Mouse (Mus musculus): ENCODE data around the gene Oosp3. TPM values are rescaled to one million over a fixed set of nuclear protein-coding genes. Genes with fewer than 3 reads are reported as not detected.

Gene Oosp3
- polyA plus RNA-seq, 1 experiment from 2014 or later = not detected

GRCm38 (mm10) chr19:11727304-11727703 is 30.4 kb downstream of the Oosp3 start:
- Histone ChIP-seq H3K4me2 (replicated peaks) (no peak overlapping the region), H3K36me3 (no peaks in the 10 kb centered on the region), H3K4me1 (no peaks in the 10 kb centered on the region), H3K9me3 (no peaks in the 10 kb centered on the region), H3K27me3 (no peaks in the 10 kb centered on the region), H3K27ac (no peak overlapping the region), H3K9ac (no peak overlapping the region), H3K4me3 (no peak overlapping the region)
- ATAC-seq (ENCODE audit: low FRiP score, low read depth) = no peak
- WGBS = 93% methylated on average over 5 of the region's 5 CpGs

- 84% methylated on average over 1 of the region's 1 CpGs for WGBS
- H3K4me2 ChIP-seq (replicated peaks) = no peak overlapping the region
- no peaks in the 10 kb centered on the region for H3K36me3 ChIP-seq
- no peak overlapping the region for H3K27ac ChIP-seq
- no peaks in the 10 kb centered on the region for H3K9me3 ChIP-seq
- no peak overlapping the region for H3K9ac ChIP-seq
- H3K27me3 ChIP-seq = no peaks in the 10 kb centered on the region
- H3K4me3 ChIP-seq = no peak overlapping the region
- ATAC-seq (ENCODE audit: low FRiP score, low read depth) = no peak
- H3K4me1 ChIP-seq = no peaks in the 10 kb centered on the region
These were observed 33.4 kb downstream of the Oosp3 start for GRCm38 (mm10) chr19:11730278-11730677.

GRCm38 (mm10) chr19:11736455-11736854 is 39.6 kb downstream of the Oosp3 start:
- Histone ChIP-seq H3K9ac (no peak overlapping the region), H3K27ac (no peak overlapping the region), H3K4me3 (no peak overlapping the region), H3K4me2 (replicated peaks) (no peak overlapping the region), H3K36me3 (no peaks in the 10 kb centered on the region), H3K9me3 (no peaks in the 10 kb centered on the region), H3K4me1 (no peaks in the 10 kb centered on the region), H3K27me3 (no peaks in the 10 kb centered on the region)
- ATAC-seq (ENCODE audit: low FRiP score, low read depth) = no peak
- WGBS = 54% methylated on average over 1 of the region's 1 CpGs

- H3K36me3 ChIP-seq = no peaks in the 10 kb centered on the region
- H3K27ac ChIP-seq = no peak overlapping the region
- H3K4me1 ChIP-seq = no peaks in the 10 kb centered on the region
- no peak for ATAC-seq (ENCODE audit: low FRiP score, low read depth)
- H3K27me3 ChIP-seq = no peaks in the 10 kb centered on the region
- no peak overlapping the region for H3K4me2 ChIP-seq (replicated peaks)
- H3K9ac ChIP-seq = no peak overlapping the region
- H3K4me3 ChIP-seq = no peak overlapping the region
- H3K9me3 ChIP-seq = no peaks in the 10 kb centered on the region
These were observed 48.8 kb downstream of the Oosp3 start for GRCm38 (mm10) chr19:11745680-11746079.

GRCm38 (mm10) chr19:11747298-11747697 is 50.4 kb downstream of the Oosp3 start, which contains the start of gene Gif:
Gif (plus strand) TSS chr19:11747554.
- Histone ChIP-seq H3K9me3 (no peaks in the 10 kb centered on the region), H3K4me1 (no peaks in the 10 kb centered on the region), H3K27me3 (no peaks in the 10 kb centered on the region), H3K36me3 (no peaks in the 10 kb centered on the region), H3K9ac (no peak within 1 kb of the TSS), H3K4me3 (no peak within 1 kb of the TSS), H3K27ac (no peak within 1 kb of the TSS), H3K4me2 (replicated peaks) (no peak within 1 kb of the TSS)
- 81% methylated on average over 2 of the region's 2 CpGs for WGBS
- ATAC-seq (ENCODE audit: low FRiP score, low read depth) = no peak

Other genes starting within 250 kb of the Oosp3 start
- gene Ms4a6c, start 227.7 kb upstream of the Oosp3 start, polyA plus RNA-seq (2015; fragmentation: Nextera tagmentation; extraction: Ambion mirVana) = 4.2 and 4.6 TPM in 2 replicates
- gene Gm8369, start 211.1 kb upstream of the Oosp3 start, polyA plus RNA-seq (2015; fragmentation: Nextera tagmentation; extraction: Ambion mirVana) = not detected in 2 replicates
- 4.1 and 4.5 TPM in 2 replicates for gene Ms4a6b, start 180.5 kb upstream of the Oosp3 start, polyA plus RNA-seq (2015; fragmentation: Nextera tagmentation; extraction: Ambion mirVana)
- 1.1 and 1.5 TPM in 2 replicates for gene Ms4a4d, start 160.3 kb upstream of the Oosp3 start, polyA plus RNA-seq (2015; fragmentation: Nextera tagmentation; extraction: Ambion mirVana)
- gene Ms4a6d, start 92.2 kb upstream of the Oosp3 start, polyA plus RNA-seq (2015; fragmentation: Nextera tagmentation; extraction: Ambion mirVana) = 3.5 and 3.9 TPM in 2 replicates
- gene Ms4a2, start 73.3 kb upstream of the Oosp3 start, polyA plus RNA-seq (2015; fragmentation: Nextera tagmentation; extraction: Ambion mirVana) = 0.59 and 1.0 TPM in 2 replicates
- gene Ms4a3, start 56.2 kb upstream of the Oosp3 start, polyA plus RNA-seq (2015; fragmentation: Nextera tagmentation; extraction: Ambion mirVana) = not detected in 2 replicates
- not detected in 2 replicates for gene Oosp2, start 36.5 kb upstream of the Oosp3 start, polyA plus RNA-seq (2015; fragmentation: Nextera tagmentation; extraction: Ambion mirVana)
- gene Oosp1, start 5.9 kb upstream of the Oosp3 start, polyA plus RNA-seq (2015; fragmentation: Nextera tagmentation; extraction: Ambion mirVana) = not detected in 2 replicates
- gene Gif, start 50.5 kb downstream of the Oosp3 start, polyA plus RNA-seq (2015; fragmentation: Nextera tagmentation; extraction: Ambion mirVana) = not detected in 2 replicates
- 42.8 and 46.0 TPM in 2 replicates for gene Mrpl16, start 73.3 kb downstream of the Oosp3 start, polyA plus RNA-seq (2015; fragmentation: Nextera tagmentation; extraction: Ambion mirVana)
- 5.4 TPM in 2 replicates for gene Stx3, start 122.3 kb downstream of the Oosp3 start, polyA plus RNA-seq (2015; fragmentation: Nextera tagmentation; extraction: Ambion mirVana)
- not detected in 2 replicates for gene Olfr1417, start 142.2 kb downstream of the Oosp3 start, polyA plus RNA-seq (2015; fragmentation: Nextera tagmentation; extraction: Ambion mirVana)
- gene Olfr1418, start 164.0 kb downstream of the Oosp3 start, polyA plus RNA-seq (2015; fragmentation: Nextera tagmentation; extraction: Ambion mirVana) = not detected in 2 replicates
- not detected in 2 replicates for gene Olfr1419, start 178.1 kb downstream of the Oosp3 start, polyA plus RNA-seq (2015; fragmentation: Nextera tagmentation; extraction: Ambion mirVana)
- not detected in 2 replicates for gene Olfr1420, start 189.5 kb downstream of the Oosp3 start, polyA plus RNA-seq (2015; fragmentation: Nextera tagmentation; extraction: Ambion mirVana)
- 16.7 and 19.5 TPM in 2 replicates for gene Patl1, start 215.3 kb downstream of the Oosp3 start, polyA plus RNA-seq (2015; fragmentation: Nextera tagmentation; extraction: Ambion mirVana)

Measured in limb, embryonic 13.5 days (tissue).